ENCODE assay signal across 7 mouse cellular contexts in the genomic region with DNA sequence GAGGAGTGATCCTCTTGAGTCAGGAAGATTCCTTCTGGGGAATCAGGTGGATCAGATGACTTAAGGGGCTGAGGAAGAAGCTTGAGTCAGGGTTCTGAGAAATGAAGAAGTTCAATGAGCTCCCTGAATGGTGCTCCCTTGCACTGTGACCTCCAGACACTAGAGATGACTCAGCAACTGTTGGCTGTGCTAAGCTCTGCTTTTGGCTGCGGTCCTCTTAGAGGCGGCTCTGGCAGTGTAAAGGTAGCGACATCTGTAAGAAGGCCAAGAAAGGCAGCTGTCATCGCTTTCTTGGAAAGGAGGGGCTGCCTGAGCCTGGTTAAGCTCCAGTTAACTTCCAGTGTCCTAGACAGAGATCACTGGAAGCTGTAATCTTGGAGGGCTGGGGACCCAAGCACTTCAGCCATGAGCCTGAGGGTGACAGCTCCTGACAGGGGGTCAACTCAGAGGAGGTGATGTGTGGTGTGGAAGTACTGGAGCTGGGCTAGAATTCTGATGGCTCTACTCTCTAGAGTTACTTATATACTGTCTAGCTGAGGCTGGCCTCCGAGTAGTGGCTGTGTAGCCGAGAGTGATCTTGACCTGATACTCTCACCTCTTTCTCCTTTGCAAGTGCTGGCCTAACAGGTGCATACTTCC. TPM values are rescaled to one million over a fixed set of nuclear protein-coding genes. Genes with fewer than 3 reads are reported as not detected.
DNase-seq lines count a peak whose midpoint lies in the region; TF ChIP-seq lines count a peak whose summit lies in the region.

No protein-coding gene starts in this region.

- no peaks in the 10 kb centered on the region for H3K36me3 ChIP-seq in thymus, adult 2 months (ENCODE audit: control insufficient read depth, insufficient read depth, low read length)

- peak; percentile 11 for DNase-seq in urinary bladder, postnatal 25 days (ENCODE audit: low spot score)
- DNase-seq in urinary bladder, adult 2 months (ENCODE audit: low spot score): no peak
- DNase-seq in fibroblast of lung, adult 2 months (ENCODE audit: low read depth): peak; percentile 70
- peak; percentile 53 for DNase-seq in kidney, adult 18-20 months
- peak; percentile 42 for DNase-seq in lung, postnatal 25 days (ENCODE audit: low spot score)
- DNase-seq in embryo, embryonic 10.5 days (ENCODE audit: low spot score): no peak
- DNase-seq in thymus, adult 2 months: no peak

- H3K4me1 ChIP-seq in thymus, adult 2 months (replicated peaks; ENCODE audit: control insufficient read depth, insufficient read depth, low read length): peaks cover 6% of the 10 kb centered on the region

- no peaks in the 10 kb centered on the region for H3K27me3 ChIP-seq in thymus, adult 2 months (ENCODE audit: control insufficient read depth, insufficient read depth, low read length)

- WGBS in thymus, adult 2 months: 39% methylated on average over 6 of the region's 6 CpGs

- H3K4me3 ChIP-seq in thymus, adult 2 months (ENCODE audit: control insufficient read depth, insufficient read depth, low read length): no peak overlapping the region

- no peak for TF ChIP-seq POLR2A in thymus, adult 2 months (IDR thresholded peaks at IDR 0.05; ENCODE audit: control insufficient read depth, extremely low read depth, insufficient read depth, low read length, poor library complexity)

- no peak overlapping the region for H3K27ac ChIP-seq in thymus, adult 2 months (ENCODE audit: control insufficient read depth, insufficient read depth, low read length)

- TF ChIP-seq CTCF in thymus, adult 2 months (IDR thresholded peaks at IDR 0.05; ENCODE audit: borderline replicate concordance, control insufficient read depth, extremely low read depth, insufficient read depth, low read length, poor library complexity): no peak

RNA-seq across cellular contexts. Expression of a gene that starts 37.4 kb away (rescaled TPM):
- 17.9 and 21.4 TPM in 2 replicates for polyA plus RNA-seq in urinary bladder, adult 2 months (2012; rRNA removed)
- polyA plus RNA-seq in thymus, adult 2 months (2012; rRNA removed): 4.1 and 5.0 TPM in 2 replicates

Comparison
In these comparisons a context has a peak if more than half of its experiments do, and no peak if none do; other contexts are left out.
1. DNase-seq: peak in urinary bladder, postnatal 25 days (single experiment), fibroblast of lung, adult 2 months (single experiment), kidney, adult 18-20 months (single experiment) and lung, postnatal 25 days (single experiment); none in urinary bladder, adult 2 months (single experiment), embryo, embryonic 10.5 days (single experiment) and thymus, adult 2 months (single experiment).